Mouse (Mus musculus) liver, embryonic 14.5 days (tissue): ENCODE measurements around the gene Gpc6.

ENCODE experiments used
- CTCF ChIP-seq: IDR thresholded peaks from 2 replicates; pipeline ENCODE4 v1.5.1; 2016; ENCODE audit warnings: antibody characterized with exemption, low read depth, control low read depth
- EP300 ChIP-seq: IDR thresholded peaks from 2 replicates; pipeline ENCODE4 v1.6.1; 2016; ENCODE audit warnings: antibody characterized with exemption, low read depth

GRCm38 (mm10) chr14:118009541-118009940, 1084.4 kb downstream of the Gpc6 start:
- TF ChIP-seq CTCF (no peak), EP300 (no peak)
